7 mouse cellular contexts compared by ENCODE assay signal in genomic region chr11:69921114-69922011, GRCm38 (mm10). TPM values are rescaled to one million over a fixed set of nuclear protein-coding genes. Genes with fewer than 3 reads are reported as not detected.
DNase-seq lines count a peak whose midpoint lies in the region; ATAC-seq lines count a peak whose summit lies in the region.

TSS of gene Eif5a (minus strand) at chr11:69921958.

- no peaks in the 10 kb centered on the region for H3K27me3 ChIP-seq in intestine, embryonic 15.5 days (replicated peaks)
- H3K27me3 ChIP-seq in midbrain, embryonic 10.5 days (ENCODE audit: low read depth, poor library complexity, severe bottlenecking): no peaks in the 10 kb centered on the region

- H3K9me3 ChIP-seq in intestine, embryonic 15.5 days: no peaks in the 10 kb centered on the region
- H3K9me3 ChIP-seq in midbrain, embryonic 10.5 days (replicated peaks): no peaks in the 10 kb centered on the region

- ATAC-seq in intestine, embryonic 15.5 days: peak; percentile 97

- peak within 1 kb of the TSS; percentile 98 for H3K27ac ChIP-seq in intestine, embryonic 15.5 days
- peak within 1 kb of the TSS; percentile 99 for H3K27ac ChIP-seq in midbrain, embryonic 10.5 days (replicated peaks)

- intact Hi-C loops in gastrocnemius, postnatal 36 days (cut with DNase I): no loop called here
- intact Hi-C loops in left cerebral cortex, postnatal 25 days (cut with DNase I): loop anchor here (1.0 to 5.0 kb wide), 3 partner anchors 20 to 239 kb away; partner anchors contain the start of genes Ctdnep1, Elp5, Neurl4 and Senp3

- H3K4me3 ChIP-seq in intestine, embryonic 15.5 days (replicated peaks): peak within 1 kb of the TSS; percentile 83
- peak within 1 kb of the TSS; percentile 99 for H3K4me3 ChIP-seq in midbrain, embryonic 10.5 days

- H3K36me3 ChIP-seq in intestine, embryonic 15.5 days: peaks cover 16% of the 10 kb centered on the region
- H3K36me3 ChIP-seq in midbrain, embryonic 10.5 days: peaks cover 34% of the 10 kb centered on the region

- under 1% methylated on average over 78 of the region's 78 CpGs for WGBS in intestine, embryonic 15.5 days
- under 1% methylated on average over 78 of the region's 78 CpGs for WGBS in midbrain, embryonic 10.5 days

- DNase-seq in adrenal gland, adult 2 months: peak; percentile 100
- peak; percentile 100 for DNase-seq in embryo, embryonic 11.5 days (ENCODE audit: low read depth, low spot score)
- DNase-seq in gastrocnemius, postnatal 36 days: peak; percentile 100
- peak; percentile 99 to 100 for DNase-seq in left cerebral cortex, postnatal 25 days (ENCODE audit: low spot score in 2 of 2)
- peak; percentile 100 for DNase-seq in midbrain, embryonic 10.5 days (ENCODE audit: low spot score)
- peak; percentile 100 for DNase-seq in right cerebral cortex, postnatal 4 days

- peak within 1 kb of the TSS; percentile 93 for H3K9ac ChIP-seq in intestine, embryonic 15.5 days

- peaks cover 14% of the 10 kb centered on the region for H3K4me1 ChIP-seq in intestine, embryonic 15.5 days (replicated peaks)
- H3K4me1 ChIP-seq in midbrain, embryonic 10.5 days: peaks cover 45% of the 10 kb centered on the region

- H3K4me2 ChIP-seq in intestine, embryonic 15.5 days (replicated peaks): peak within 1 kb of the TSS; percentile 78

RNA-seq across cellular contexts. Expression of gene Eif5a, which starts in this region (rescaled TPM):
- 100 to 1,000 TPM; 572 to 622 TPM for total RNA-seq in adrenal gland, adult 2 months (2021)
- polyA plus RNA-seq in adrenal gland, adult 2 months (2012; rRNA removed): 180 and 225 TPM in 2 replicates
- total RNA-seq in gastrocnemius, postnatal 36 days (2021): 100 to 1,000 TPM; 402 to 432 TPM
- polyA plus RNA-seq in intestine, embryonic 15.5 days (2015; fragmentation: Nextera tagmentation; extraction: Ambion mirVana): 1,625 and 1,693 TPM in 2 replicates
- total RNA-seq in left cerebral cortex, postnatal 25 days (2021): 100 to 1,000 TPM; 425 to 450 TPM
- 2,258 and 2,701 TPM in 2 replicates for polyA plus RNA-seq in midbrain, embryonic 10.5 days (2016; fragmentation: Nextera tagmentation; extraction: Ambion mirVana)

Comparison
In these comparisons a context has a peak if more than half of its experiments do, and no peak if none do; other contexts are left out.
1. Peak in every context shown above with its lines: DNase-seq, ATAC-seq, H3K4me3 ChIP-seq and H3K27ac ChIP-seq.